Mouse (Mus musculus) kidney, postnatal 4 days (tissue): ENCODE measurements around the gene Gm49673.
A peak's percentile ranks its signal among the peaks of the same experiment; 100 is the strongest.
"Not testable (repeated sequence)": the region's sequence is repeated elsewhere in the genome, so short reads cannot be mapped to it uniquely, and the experiment has no call there.

Experiments used
- DNase-seq, 2 experiments: peaks; one replicate each; pipeline ENCODE4 v3.0.0; 2021; ENCODE audit warnings: mixed read lengths in 2 of 2

Gm49673 gene

GRCm38 (mm10) chr17:8147439-8148316, at the start of gene Gm49673, which contains the start of gene Rnaset2a:
Gene Gm49673 (minus strand): TSS chr17:8147788.
Gene Rnaset2a (minus strand): TSS chr17:8148097.
- peak; percentile 55 to 75 for DNase-seq

- no peak for DNase-seq
Observed at GRCm38 (mm10) chr17:8195685-8196376, 48.2 kb upstream of the Gm49673 start.

- DNase-seq, result no peak
Observed at GRCm38 (mm10) chr17:8193678-8194077, 46.1 kb upstream of the Gm49673 start.

GRCm38 (mm10) chr17:8184217-8184616, 36.6 kb upstream of the Gm49673 start:
- peak in 1 of 2 experiments; percentile 17 for DNase-seq

- DNase-seq, result peak; percentile 19 to 20
Observed at GRCm38 (mm10) chr17:8183815-8184214, 36.2 kb upstream of the Gm49673 start.

- no peak for DNase-seq
Observed at GRCm38 (mm10) chr17:8177090-8177489, 29.5 kb upstream of the Gm49673 start.

GRCm38 (mm10) chr17:8171081-8171480, 23.5 kb upstream of the Gm49673 start:
- DNase-seq, result no peak

- no peak for DNase-seq
Observed at GRCm38 (mm10) chr17:8170331-8170730, 22.7 kb upstream of the Gm49673 start.

- not testable (repeated sequence) for DNase-seq
Observed at GRCm38 (mm10) chr17:8167436-8167835, 19.8 kb upstream of the Gm49673 start.

- DNase-seq, result not testable (repeated sequence)
Observed at GRCm38 (mm10) chr17:8166454-8166853, 18.9 kb upstream of the Gm49673 start.

- DNase-seq, result not testable (repeated sequence)
Observed at GRCm38 (mm10) chr17:8165977-8166376, 18.4 kb upstream of the Gm49673 start.

- peak; percentile 25 to 59 for DNase-seq
Observed at GRCm38 (mm10) chr17:8165608-8165945, 18.0 kb upstream of the Gm49673 start.

GRCm38 (mm10) chr17:8164701-8165607, 17.4 kb upstream of the Gm49673 start, which contains the start of gene Fgfr1op:
Gene Fgfr1op (plus strand): TSS chr17:8165501.
- peak; percentile 41 to 76 for DNase-seq

GRCm38 (mm10) chr17:8160969-8161368, 13.4 kb upstream of the Gm49673 start:
- DNase-seq, result peak; percentile 65 to 73

GRCm38 (mm10) chr17:8158627-8159026, 11.0 kb upstream of the Gm49673 start:
- not testable (repeated sequence) for DNase-seq

- DNase-seq, result not testable (repeated sequence)
Observed at GRCm38 (mm10) chr17:8155982-8156381, 8.4 kb upstream of the Gm49673 start.

- DNase-seq, result not testable (repeated sequence)
Observed at GRCm38 (mm10) chr17:8155010-8155409, 7.4 kb upstream of the Gm49673 start.

GRCm38 (mm10) chr17:8146931-8147330, 657 bp downstream of the Gm49673 start:
- peak in 1 of 2 experiments; percentile 33 for DNase-seq

- peak; percentile 33 to 39 for DNase-seq
Observed at GRCm38 (mm10) chr17:8143802-8144673, 3.5 kb downstream of the Gm49673 start.

- DNase-seq, result not testable (repeated sequence)
Observed at GRCm38 (mm10) chr17:8140210-8140609, 7.4 kb downstream of the Gm49673 start.

- not testable (repeated sequence) for DNase-seq
Observed at GRCm38 (mm10) chr17:8138116-8138515, 9.5 kb downstream of the Gm49673 start.
